Mouse (Mus musculus) liver, embryonic 11.5 days (tissue): ENCODE measurements around the gene Plet1. TPM values are rescaled to one million over a fixed set of nuclear protein-coding genes. Genes with fewer than 3 reads are reported as not detected.

Source experiments
- ATAC-seq: fragments of 200-750 bp; cut with Nextera tagmentation; replicated peaks from 2 replicates; pipeline ENCODE4 v1.8.0; 2017; ENCODE audit warnings: moderate number of reproducible peaks, mild to moderate bottlenecking, moderate TSS enrichment, moderate library complexity; ENCODE audit not compliant: low FRiP score
- DNase-seq: peaks from one replicate; pipeline ENCODE4 v3.0.0-alpha.2; 2017; ENCODE audit warnings: low spot score
- H3K27ac ChIP-seq: fragments of 300-500 bp; sonication (generic); 2 replicates; pipeline ENCODE4 v1.5.1; 2014; ENCODE audit warnings: mild to moderate bottlenecking, low read depth, low read length, control low read depth
- H3K27me3 ChIP-seq: fragments of 300-500 bp; sonication (generic); replicated peaks from 2 replicates; pipeline ENCODE4 v1.6.1; 2014; ENCODE audit warnings: low read length, mixed read lengths; ENCODE audit not compliant: control insufficient read depth, insufficient read depth
- H3K36me3 ChIP-seq: fragments of 300-500 bp; sonication (generic); 2 replicates; pipeline ENCODE4 v1.6.1; 2014; ENCODE audit warnings: mild to moderate bottlenecking, low read length, moderate library complexity, mixed read lengths; ENCODE audit not compliant: control insufficient read depth, insufficient read depth
- H3K4me1 ChIP-seq: fragments of 300-500 bp; sonication (generic); replicated peaks from 2 replicates; pipeline ENCODE4 v1.6.1; 2014; ENCODE audit warnings: low read length, mixed read lengths; ENCODE audit not compliant: control insufficient read depth, insufficient read depth
- H3K4me2 ChIP-seq: fragments of 300-500 bp; sonication (generic); 2 replicates; pipeline ENCODE4 v1.6.1; 2014; ENCODE audit warnings: mild to moderate bottlenecking, control low read depth, moderate library complexity
- H3K4me3 ChIP-seq: fragments of 300-500 bp; sonication (generic); 2 replicates; pipeline ENCODE4 v1.5.1; 2014; ENCODE audit warnings: low read depth, low read length, control low read depth
- H3K9ac ChIP-seq: fragments of 300-500 bp; sonication (generic); 2 replicates; pipeline ENCODE4 v1.6.1; 2014; ENCODE audit warnings: low read depth, low read length, control low read depth
- H3K9me3 ChIP-seq: fragments of 300-500 bp; sonication (generic); 2 replicates; pipeline ENCODE4 v1.6.1; 2016; ENCODE audit warnings: low read length, inconsistent platforms, mixed read lengths; ENCODE audit not compliant: control insufficient read depth
- WGBS: fragments of 180-500 bp; shearing (Covaris S2); extraction: QIAGEN DNeasy Blood & Tissue Kit; methylation state at CpG from one replicate; pipeline ENCODE4 v1.1.7; 2014; 5-methylcytosine and 5-hydroxymethylcytosine counted together
- polyA plus RNA-seq: library from polyadenylated mRNA; unstranded; fragments of >200 nt; fragmentation: Nextera tagmentation; extraction: Ambion mirVana; gene quantifications from 2 replicates; pipeline ENCODE4 v1.2.1, GENCODE M21; 2014

Plet1 gene
- polyA plus RNA-seq, 1 experiment from 2014 or later: 0.55 TPM

GRCm38 (mm10) chr9:50485521-50485920 lies 8.8 kb upstream of the Plet1 start:
- Histone ChIP-seq H3K4me3 (no peak overlapping the region), H3K9me3 (no peaks in the 10 kb centered on the region), H3K27ac (no peak overlapping the region), H3K27me3 (no peaks in the 10 kb centered on the region), H3K4me1 (peaks cover 6% of the 10 kb centered on the region; the same call in 1 of the 2 replicates), H3K36me3 (no peaks in the 10 kb centered on the region), H3K4me2 (peak overlapping the region; percentile 48), H3K9ac (no peak overlapping the region)
- WGBS: 18% methylated on average over 10 of the region's 10 CpGs
- DNase-seq (no peak), ATAC-seq (no peak)

- ATAC-seq: 0 out of 2 replicates have a peak, but pooled peaks have one; percentile 54
- DNase-seq: no peak
- Histone ChIP-seq H3K9me3 (no peaks in the 10 kb centered on the region), H3K36me3 (no peaks in the 10 kb centered on the region), H3K4me3 (no peak overlapping the region), H3K27ac (no peak overlapping the region), H3K4me1 (peaks cover 16% of the 10 kb centered on the region), H3K9ac (no peak overlapping the region), H3K27me3 (no peaks in the 10 kb centered on the region), H3K4me2 (no peak overlapping the region)
These were observed 3.5 kb upstream of the Plet1 start for GRCm38 (mm10) chr9:50490836-50491235.

- Histone ChIP-seq H3K36me3 (no peaks in the 10 kb centered on the region), H3K4me1 (peaks cover 23% of the 10 kb centered on the region), H3K27ac (no peak overlapping the region), H3K9me3 (no peaks in the 10 kb centered on the region), H3K27me3 (no peaks in the 10 kb centered on the region), H3K4me3 (no peak overlapping the region), H3K9ac (no peak overlapping the region), H3K4me2 (no peak overlapping the region)
- no peak for ATAC-seq
- DNase-seq: no peak
- WGBS: 67% methylated on average over 2 of the region's 2 CpGs
These were observed 2.7 kb upstream of the Plet1 start for GRCm38 (mm10) chr9:50491531-50492045.

- 61% methylated on average over 2 of the region's 2 CpGs for WGBS
- Histone ChIP-seq H3K9me3 (no peaks in the 10 kb centered on the region), H3K36me3 (no peaks in the 10 kb centered on the region), H3K9ac (no peak overlapping the region), H3K4me3 (no peak overlapping the region), H3K4me2 (no peak overlapping the region), H3K27me3 (no peaks in the 10 kb centered on the region), H3K27ac (no peak overlapping the region), H3K4me1 (peaks cover 32% of the 10 kb centered on the region)
- ATAC-seq (no peak), DNase-seq (no peak)
These were observed 548 bp upstream of the Plet1 start for GRCm38 (mm10) chr9:50493777-50494176.

- Histone ChIP-seq H3K4me3 (peak overlapping the region; percentile 19; the same call in 1 of the 2 replicates), H3K9me3 (no peaks in the 10 kb centered on the region), H3K4me1 (peaks cover 33% of the 10 kb centered on the region), H3K27me3 (no peaks in the 10 kb centered on the region), H3K4me2 (peak overlapping the region; percentile 55), H3K36me3 (no peaks in the 10 kb centered on the region), H3K9ac (peak overlapping the region; percentile 50), H3K27ac (peak overlapping the region; percentile 38)
- WGBS: 49% methylated on average over 10 of the region's 10 CpGs
- ATAC-seq (no peak), DNase-seq (no peak)
These were observed 1.3 kb downstream of the Plet1 start for GRCm38 (mm10) chr9:50495405-50496150.

- Histone ChIP-seq H3K36me3 (no peaks in the 10 kb centered on the region), H3K4me2 (peak overlapping the region; percentile 55), H3K4me1 (peaks cover 34% of the 10 kb centered on the region), H3K9me3 (no peaks in the 10 kb centered on the region), H3K4me3 (peak overlapping the region; percentile 19; the same call in 1 of the 2 replicates), H3K27ac (peak overlapping the region; percentile 38), H3K9ac (peak overlapping the region; percentile 50), H3K27me3 (no peaks in the 10 kb centered on the region)
- ATAC-seq (no peak; the same call in 1 of the 2 replicates), DNase-seq (peak; percentile 38)
- 15% methylated on average over 6 of the region's 6 CpGs for WGBS
These were observed 1.8 kb downstream of the Plet1 start for GRCm38 (mm10) chr9:50496151-50496505.

GRCm38 (mm10) chr9:50496546-50496945 lies 2.2 kb downstream of the Plet1 start:
- Histone ChIP-seq H3K9me3 (no peaks in the 10 kb centered on the region), H3K4me1 (peaks cover 34% of the 10 kb centered on the region), H3K27ac (peak overlapping the region; percentile 26), H3K27me3 (no peaks in the 10 kb centered on the region), H3K4me2 (peak overlapping the region; percentile 55), H3K4me3 (peak overlapping the region; percentile 19; the same call in 1 of the 2 replicates), H3K9ac (peak overlapping the region; percentile 50; the same call in 1 of the 2 replicates), H3K36me3 (no peaks in the 10 kb centered on the region)
- WGBS: 11% methylated on average over 6 of the region's 6 CpGs
- DNase-seq (no peak), ATAC-seq (0 out of 2 replicates have a peak, but pooled peaks have one; percentile 30)

- no peak for DNase-seq
- Histone ChIP-seq H3K9ac (no peak overlapping the region), H3K4me3 (no peak overlapping the region), H3K9me3 (no peaks in the 10 kb centered on the region), H3K4me1 (peaks cover 32% of the 10 kb centered on the region), H3K4me2 (no peak overlapping the region), H3K27me3 (no peaks in the 10 kb centered on the region), H3K27ac (no peak overlapping the region; the same call in 1 of the 2 replicates), H3K36me3 (no peaks in the 10 kb centered on the region)
- 41% methylated on average over 6 of the region's 6 CpGs for WGBS
- ATAC-seq: no peak
These were observed 2.8 kb downstream of the Plet1 start for GRCm38 (mm10) chr9:50497076-50497475.

GRCm38 (mm10) chr9:50497536-50497935 lies 3.2 kb downstream of the Plet1 start:
- no peaks in the 10 kb centered on the region for H3K36me3 ChIP-seq
- H3K9me3 ChIP-seq: no peaks in the 10 kb centered on the region
- H3K4me2 ChIP-seq: no peak overlapping the region
- peaks cover 32% of the 10 kb centered on the region for H3K4me1 ChIP-seq
- H3K4me3 ChIP-seq: no peak overlapping the region
- 73% methylated on average over 2 of the region's 2 CpGs for WGBS
- no peak for ATAC-seq
- DNase-seq: no peak
- no peak overlapping the region for H3K27ac ChIP-seq
- no peak overlapping the region for H3K9ac ChIP-seq
- no peaks in the 10 kb centered on the region for H3K27me3 ChIP-seq
